In the genomic region with DNA sequence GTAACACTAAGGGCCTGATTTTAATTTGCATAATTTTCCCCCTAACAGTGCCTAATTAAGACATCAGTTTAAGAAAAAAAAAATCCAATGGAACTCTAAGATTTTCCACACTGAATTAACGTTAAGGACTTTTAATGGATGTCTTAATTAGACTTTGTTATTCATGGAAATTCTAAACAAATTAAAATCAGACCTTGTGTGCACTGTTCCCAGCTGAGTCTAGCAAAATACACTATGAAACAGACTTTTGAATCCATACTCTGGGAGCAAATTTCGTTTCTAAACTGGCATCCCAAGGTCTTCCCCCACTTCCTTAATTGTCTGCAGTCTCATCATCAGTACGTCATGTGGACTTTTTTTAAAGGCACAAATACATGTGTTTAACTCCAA, we compare ENCODE assay signal across 19 mouse cellular contexts.
"Had no signal": no experiment of that assay in that cellular context is flagged by ENCODE, and none has a peak within 500 bp of the region (broad histone marks: within the 10 kb centered on the region; RNA-seq: fewer than 3 reads in every experiment).

No protein-coding gene starts in this region.

- DNase-seq: kidney, adult 11 months; kidney, adult 8-10 months; kidney, postnatal 14 days; liver; lung, adult 18-20 months; lung, postnatal 10 days; lung, postnatal 36 days; right cerebral cortex, postnatal 25 days; spleen, adult 18-20 months; thymus, postnatal 25 days had no signal

- H3K36me3 ChIP-seq: liver, embryonic 15.5 days had no signal

- H3K4me3 ChIP-seq: limb, embryonic 10.5 days; limb, embryonic 13.5 days; liver, embryonic 12.5 days; liver, embryonic 15.5 days; lung, embryonic 15.5 days; megakaryocyte, embryonic 14.5 days; midbrain, embryonic 10.5 days; stomach, embryonic 15.5 days had no signal

- H3K27me3 ChIP-seq: limb, embryonic 13.5 days; liver, embryonic 12.5 days; liver, embryonic 15.5 days; lung, embryonic 15.5 days; megakaryocyte, embryonic 14.5 days; stomach, embryonic 15.5 days had no signal

- H3K27ac ChIP-seq: limb, embryonic 10.5 days; liver, embryonic 12.5 days; liver, embryonic 15.5 days; lung, embryonic 15.5 days; midbrain, embryonic 10.5 days; stomach, embryonic 15.5 days had no signal

- H3K4me2 ChIP-seq: limb, embryonic 13.5 days; liver, embryonic 12.5 days; liver, embryonic 15.5 days; lung, embryonic 15.5 days; stomach, embryonic 15.5 days had no signal

- H3K9me3 ChIP-seq: limb, embryonic 10.5 days; limb, embryonic 13.5 days; liver, embryonic 12.5 days; liver, embryonic 15.5 days; lung, embryonic 15.5 days; megakaryocyte, embryonic 14.5 days; midbrain, embryonic 10.5 days; stomach, embryonic 15.5 days had no signal

- ATAC-seq: liver, embryonic 12.5 days; midbrain, embryonic 16.5 days had no signal

- H3K9ac ChIP-seq: limb, embryonic 13.5 days; liver, embryonic 12.5 days; liver, embryonic 15.5 days; lung, embryonic 15.5 days; stomach, embryonic 15.5 days had no signal

- H3K4me1 ChIP-seq: limb, embryonic 10.5 days; liver, embryonic 12.5 days; liver, embryonic 15.5 days; megakaryocyte, embryonic 14.5 days; midbrain, embryonic 10.5 days had no signal
